Mouse (Mus musculus) myocyte (in vitro differentiated cells): ENCODE results near the gene Cyth3. TPM values are rescaled to one million over a fixed set of nuclear protein-coding genes. Genes with fewer than 3 reads are reported as not detected.
A peak's percentile ranks its signal among the peaks of the same experiment; 100 is the strongest.

Experiments used
- H3K27me3 ChIP-seq: one replicate; pipeline ENCODE4 v1.6.1; 2011; ENCODE audit not compliant: control insufficient read depth, insufficient read depth, insufficient read length
- H3K36me3 ChIP-seq: one replicate; pipeline ENCODE4 v1.6.1; 2011; ENCODE audit not compliant: control insufficient read depth, insufficient read depth
- H3K4me2 ChIP-seq: one replicate; pipeline ENCODE4 v1.6.1; 2011; ENCODE audit warnings: low read depth, control low read depth
- H3K4me3 ChIP-seq: one replicate; pipeline ENCODE4 v1.5.1; 2011; ENCODE audit warnings: mild to moderate bottlenecking, control low read depth, moderate library complexity
- H3K79me2 ChIP-seq: one replicate; pipeline ENCODE4 v1.6.1; 2011; ENCODE audit not compliant: control insufficient read depth, insufficient read depth
- H3ac ChIP-seq: one replicate; pipeline ENCODE4 v1.6.1; 2011; ENCODE audit not compliant: control insufficient read depth, insufficient read length
- CEBPB ChIP-seq: IDR thresholded peaks from 2 replicates; pipeline ENCODE4 v1.6.1; 2011; ENCODE audit warnings: mild to moderate bottlenecking, moderate library complexity; ENCODE audit not compliant: poor library complexity, insufficient read depth, severe bottlenecking
- E2F4 ChIP-seq: IDR thresholded peaks from one replicate; pipeline ENCODE4 v1.6.1; 2011; ENCODE audit warnings: mild to moderate bottlenecking, control low read depth, moderate library complexity; ENCODE audit not compliant: insufficient read depth
- MAX ChIP-seq: IDR thresholded peaks from one replicate; pipeline ENCODE4 v1.6.1; 2011; ENCODE audit warnings: low read depth, mild to moderate bottlenecking, control low read depth
- MYOD1 ChIP-seq, 3 experiments: IDR thresholded peaks; one replicate each; pipeline ENCODE4 v1.6.1; 2011; ENCODE audit warnings: control low read depth in 2 of 3, low read depth in 2 of 3, mild to moderate bottlenecking in 2 of 3, moderate library complexity in 1 of 3; ENCODE audit not compliant: insufficient read length in 2 of 3, control insufficient read depth in 1 of 3
- MYOG ChIP-seq, 3 experiments: IDR thresholded peaks; one replicate each; pipeline ENCODE4 v1.6.1; 2011; ENCODE audit warnings: control low read depth in 2 of 3, low read depth in 2 of 3, mild to moderate bottlenecking in 2 of 3; ENCODE audit not compliant: insufficient read length in 2 of 3, control insufficient read depth in 1 of 3, insufficient read depth in 1 of 3
- POLR2A ChIP-seq: IDR thresholded peaks from one replicate; pipeline ENCODE4 v1.6.1; 2011; ENCODE audit warnings: low read depth, mild to moderate bottlenecking, control low read depth, moderate library complexity; ENCODE audit not compliant: insufficient read length
- POLR2AphosphoS2 ChIP-seq: IDR thresholded peaks from one replicate; pipeline ENCODE4 v1.6.1; 2011; ENCODE audit warnings: low read depth, control low read depth; ENCODE audit not compliant: insufficient read length
- REST ChIP-seq: IDR thresholded peaks from one replicate; pipeline ENCODE4 v1.6.1; 2011; ENCODE audit warnings: mild to moderate bottlenecking, control low read depth, moderate library complexity; ENCODE audit not compliant: insufficient read depth, insufficient read length
- SRF ChIP-seq: IDR thresholded peaks from one replicate; pipeline ENCODE4 v1.6.1; 2011; ENCODE audit warnings: low read depth; ENCODE audit not compliant: control insufficient read depth, insufficient read length
- TCF12 ChIP-seq: IDR thresholded peaks from one replicate; pipeline ENCODE4 v1.6.1; 2011; ENCODE audit warnings: mild to moderate bottlenecking, control low read depth; ENCODE audit not compliant: poor library complexity, insufficient read depth, severe bottlenecking
- TCF3 ChIP-seq: IDR thresholded peaks from one replicate; pipeline ENCODE4 v1.6.1; 2011; ENCODE audit warnings: low read depth, control low read depth; ENCODE audit not compliant: insufficient read length
- USF1 ChIP-seq: IDR thresholded peaks from one replicate; pipeline ENCODE4 v1.6.1; 2011; ENCODE audit warnings: low read depth, mild to moderate bottlenecking, control low read depth, moderate library complexity
- polyA plus RNA-seq: library from polyadenylated mRNA; unstranded; fragments of >200 nt; fragmentation: generic; extraction: Trizol; gene quantifications from one replicate; pipeline ENCODE4 v1.2.1, GENCODE M21; 2012; ENCODE audit warnings: missing spikeins

Gene Cyth3
- polyA plus RNA-seq, 1 experiment = 18.5 TPM

- TF ChIP-seq TCF3 = no peak
- no peak for TF ChIP-seq SRF
- Histone ChIP-seq H3K4me2 (peak overlapping the region; percentile 76), H3K36me3 (no peaks in the 10 kb centered on the region), H3K4me3 (peak overlapping the region; percentile 8), H3K79me2 (peaks cover 79% of the 10 kb centered on the region), H3ac (no peak overlapping the region), H3K27me3 (no peaks in the 10 kb centered on the region)
Observed at GRCm38 (mm10) chr5:143641503-143641902, 19.3 kb downstream of the Cyth3 start.

- H3K4me3 ChIP-seq = peak overlapping the region; percentile 8
- H3K4me2 ChIP-seq = peak overlapping the region; percentile 76
- TF ChIP-seq CEBPB (peak; percentile 59; the same call in 1 of the 2 replicates), TCF3 (no peak)
- H3K36me3 ChIP-seq = no peaks in the 10 kb centered on the region
- no peaks in the 10 kb centered on the region for H3K27me3 ChIP-seq
- H3ac ChIP-seq = no peak overlapping the region
- peaks cover 81% of the 10 kb centered on the region for H3K79me2 ChIP-seq
Observed at GRCm38 (mm10) chr5:143642262-143642831, 20.1 kb downstream of the Cyth3 start.

GRCm38 (mm10) chr5:143645976-143646375 lies 23.7 kb downstream of the Cyth3 start:
- TF ChIP-seq E2F4 = no peak
- TF ChIP-seq POLR2A = no peak
- TF ChIP-seq TCF12 = no peak
- TF ChIP-seq REST = no peak
- TF ChIP-seq MYOD1 (IDR thresholded peaks at IDR 0.05; ENCODE audit: control insufficient read depth in 1 of 3, insufficient read length in 2 of 3, low read depth in 2 of 3) = no peak
- no peak for TF ChIP-seq MYOG (IDR thresholded peaks at IDR 0.05; ENCODE audit: control insufficient read depth in 1 of 3, insufficient read depth in 1 of 3, insufficient read length in 2 of 3, low read depth in 2 of 3)
- no peak for TF ChIP-seq SRF
- TF ChIP-seq USF1 = no peak
- no peak for TF ChIP-seq TCF3
- no peak for TF ChIP-seq MAX
- TF ChIP-seq CEBPB = no peak
- Histone ChIP-seq H3K27me3 (no peaks in the 10 kb centered on the region), H3K4me2 (no peak overlapping the region), H3K4me3 (no peak overlapping the region), H3K79me2 (peaks cover 100% of the 10 kb centered on the region), H3ac (no peak overlapping the region), H3K36me3 (no peaks in the 10 kb centered on the region)

GRCm38 (mm10) chr5:143647412-143647811 lies 25.2 kb downstream of the Cyth3 start:
- H3K4me3 ChIP-seq = no peak overlapping the region
- no peak overlapping the region for H3K4me2 ChIP-seq
- TF ChIP-seq E2F4 (no peak), CEBPB (no peak), SRF (no peak), TCF3 (no peak), USF1 (no peak), MYOD1 (IDR thresholded peaks at IDR 0.05; ENCODE audit: control insufficient read depth in 1 of 3, insufficient read length in 2 of 3, low read depth in 2 of 3) (no peak), MYOG (IDR thresholded peaks at IDR 0.05; ENCODE audit: control insufficient read depth in 1 of 3, insufficient read depth in 1 of 3, insufficient read length in 2 of 3, low read depth in 2 of 3) (no peak), TCF12 (no peak), REST (no peak), POLR2A (no peak), MAX (no peak), POLR2AphosphoS2 (no peak)
- peaks cover 100% of the 10 kb centered on the region for H3K79me2 ChIP-seq
- no peaks in the 10 kb centered on the region for H3K27me3 ChIP-seq
- no peaks in the 10 kb centered on the region for H3K36me3 ChIP-seq
- no peak overlapping the region for H3ac ChIP-seq

- H3ac ChIP-seq = no peak overlapping the region
- no peaks in the 10 kb centered on the region for H3K27me3 ChIP-seq
- no peaks in the 10 kb centered on the region for H3K36me3 ChIP-seq
- TF ChIP-seq CEBPB (no peak), TCF12 (no peak), TCF3 (no peak), POLR2A (no peak), POLR2AphosphoS2 (no peak), MAX (no peak), MYOD1 (IDR thresholded peaks at IDR 0.05; ENCODE audit: control insufficient read depth in 1 of 3, insufficient read length in 2 of 3, low read depth in 2 of 3) (no peak), MYOG (IDR thresholded peaks at IDR 0.05; ENCODE audit: control insufficient read depth in 1 of 3, insufficient read depth in 1 of 3, insufficient read length in 2 of 3, low read depth in 2 of 3) (no peak), REST (no peak), E2F4 (no peak)
- peaks cover 100% of the 10 kb centered on the region for H3K79me2 ChIP-seq
- H3K4me3 ChIP-seq = no peak overlapping the region
- no peak overlapping the region for H3K4me2 ChIP-seq
Observed at GRCm38 (mm10) chr5:143648058-143648457, 25.8 kb downstream of the Cyth3 start.
